Mouse (Mus musculus) CD8-positive naive resting alpha-beta T cell, adult 2 months (primary cell): ENCODE data around the gene Cfap73.
A peak's percentile ranks its signal among the peaks of the same experiment; 100 is the strongest.

Experiments used
- DNase-seq, 2 experiments: peaks; one replicate each; pipeline ENCODE4 v3.0.0; 2022; ENCODE audit warnings: low read depth in 2 of 2, low spot score in 2 of 2

The Cfap73 gene

DNA sequence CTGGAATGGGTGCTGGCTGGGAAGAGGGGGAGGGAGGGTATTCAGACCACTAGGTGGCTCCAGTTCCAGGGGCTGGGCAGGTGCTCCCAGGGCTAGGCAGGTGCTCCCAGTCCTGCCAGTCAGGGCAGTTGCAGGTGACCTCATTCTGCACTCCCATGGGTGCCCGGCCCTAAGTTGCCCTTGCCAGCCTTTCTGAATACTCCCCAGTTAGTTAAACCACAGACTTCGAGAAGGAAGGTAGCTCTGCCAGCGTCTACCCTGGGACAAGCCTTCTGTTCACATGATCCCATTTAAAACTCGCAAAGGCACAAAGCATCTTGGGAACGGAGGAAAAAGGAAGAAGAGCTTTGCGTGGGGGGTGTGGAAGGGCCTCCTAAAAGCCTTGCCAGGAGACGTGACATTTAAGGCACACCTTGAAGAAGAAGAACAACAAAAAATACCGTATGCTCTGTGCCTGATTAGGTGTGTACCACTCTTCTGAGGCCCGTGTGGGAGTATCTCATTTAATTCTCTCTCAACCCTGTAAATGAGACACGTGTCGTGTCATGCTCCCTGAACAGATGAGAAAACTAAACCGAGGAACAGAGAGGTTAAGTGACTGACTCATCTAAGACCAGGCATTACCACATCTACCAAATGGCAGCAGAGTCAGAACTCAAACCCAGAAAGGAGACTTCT lies 13.9 kb upstream of the Cfap73 start:
- DNase-seq = no peak

DNA sequence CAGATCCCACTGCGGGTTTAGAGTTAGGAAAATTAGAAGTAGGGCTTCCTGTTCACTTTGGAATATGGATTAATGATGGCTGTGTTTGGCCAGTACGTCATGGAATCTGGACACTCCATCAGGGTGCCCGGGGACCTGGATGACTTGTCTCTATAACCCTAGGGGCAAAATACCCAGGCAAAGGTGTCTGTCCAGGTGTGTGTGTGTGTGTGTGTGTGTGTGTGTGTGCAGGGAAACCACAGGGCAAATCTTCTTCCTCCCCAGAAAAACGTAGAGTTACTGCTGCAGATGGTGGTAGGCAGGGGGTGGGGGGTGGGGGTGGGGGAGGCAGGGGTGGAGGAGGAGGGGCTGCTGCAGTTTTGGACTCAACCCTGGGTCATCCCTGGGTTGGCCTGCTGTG lies 13.3 kb upstream of the Cfap73 start:
- no peak for DNase-seq

DNA sequence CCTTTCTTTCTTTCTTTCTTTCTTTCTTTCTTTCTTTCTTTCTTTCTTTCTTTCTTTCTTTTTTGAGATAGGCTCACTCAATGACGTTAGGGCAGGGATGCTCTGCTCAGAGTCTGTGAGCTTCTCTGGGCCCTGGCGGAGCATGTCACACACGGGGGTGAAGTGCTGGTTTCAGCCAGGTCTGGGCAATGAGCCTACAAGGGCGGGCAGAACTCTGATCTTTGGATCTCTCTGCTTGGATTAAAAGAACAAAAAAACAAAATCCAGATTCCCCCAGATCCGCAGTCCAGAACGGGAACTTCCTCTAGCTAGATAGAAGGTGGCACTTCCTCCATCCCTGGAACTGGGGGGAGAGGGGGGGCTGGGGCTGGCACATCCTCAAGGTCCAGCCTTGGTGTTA lies 11.8 kb upstream of the Cfap73 start:
- no peak for DNase-seq

DNA sequence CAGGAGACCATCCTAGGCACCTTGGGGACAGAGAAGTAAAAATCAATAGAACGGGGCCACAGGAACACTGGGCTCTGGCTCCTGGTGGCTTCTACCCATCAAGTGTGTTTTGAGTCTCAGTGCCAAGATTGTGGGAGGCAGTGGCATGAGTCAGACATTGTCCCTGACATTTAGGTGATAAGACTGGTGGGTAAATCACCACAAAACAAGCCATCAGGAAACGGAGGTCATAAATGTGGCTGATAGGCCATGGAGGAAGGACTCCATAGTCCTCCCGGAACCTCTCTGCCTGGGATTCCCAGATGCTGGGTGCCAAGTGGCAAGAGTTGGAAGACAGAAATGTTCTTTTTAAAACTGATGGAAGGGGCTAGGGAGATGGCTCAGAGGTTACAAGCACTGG lies 10.2 kb upstream of the Cfap73 start:
- no peak for DNase-seq

DNA sequence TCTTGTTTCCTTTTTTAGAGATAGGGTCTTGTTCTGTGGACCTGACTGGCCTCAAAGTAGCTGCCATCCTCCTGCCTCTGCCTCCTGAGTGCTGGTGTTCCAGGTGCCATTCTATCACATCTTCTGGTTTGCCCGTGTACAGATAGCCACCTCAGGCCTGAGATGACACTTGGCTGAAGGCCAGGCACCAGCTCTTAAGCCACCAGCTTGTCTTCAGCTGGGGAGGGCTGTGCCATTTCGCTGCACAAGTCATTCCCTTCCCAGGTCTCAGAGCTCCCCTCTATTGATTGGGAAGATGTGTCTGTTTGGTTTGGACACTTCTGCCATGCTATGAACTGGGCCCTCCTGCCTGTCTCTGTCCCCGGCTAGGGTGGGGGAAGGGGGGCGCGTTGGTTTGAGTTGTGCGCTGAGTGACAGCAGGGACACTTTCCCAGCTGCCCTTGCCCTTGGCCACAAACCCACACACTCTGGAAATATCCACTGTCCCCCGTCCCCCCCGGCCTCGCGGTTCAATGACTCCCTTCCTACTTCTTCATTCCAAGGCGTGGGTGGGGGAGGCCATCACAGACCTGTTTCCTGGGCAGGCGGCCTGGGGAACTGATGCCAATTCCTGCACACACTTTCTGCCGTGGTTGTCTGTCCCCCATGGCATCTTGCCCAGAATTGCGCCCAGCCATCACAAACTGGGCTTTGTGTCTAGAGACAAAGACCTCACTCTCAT lies 9.5 kb upstream of the Cfap73 start:
- DNase-seq = no peak

DNA sequence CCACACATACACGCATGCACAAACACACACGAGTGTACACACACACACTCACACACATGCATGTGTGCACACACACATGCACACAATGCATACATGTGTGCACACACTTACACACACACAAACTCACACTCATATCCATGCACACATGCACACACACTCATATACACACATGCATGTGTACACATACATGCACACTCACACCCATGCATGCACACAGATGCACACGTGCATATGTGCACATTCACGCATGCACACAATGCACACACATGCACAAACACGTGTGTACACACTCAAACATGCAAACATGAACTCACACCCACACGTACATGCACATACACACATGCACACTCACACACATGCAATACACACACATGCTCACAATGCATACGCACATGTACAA lies 6.1 kb upstream of the Cfap73 start:
- DNase-seq = no peak

DNA sequence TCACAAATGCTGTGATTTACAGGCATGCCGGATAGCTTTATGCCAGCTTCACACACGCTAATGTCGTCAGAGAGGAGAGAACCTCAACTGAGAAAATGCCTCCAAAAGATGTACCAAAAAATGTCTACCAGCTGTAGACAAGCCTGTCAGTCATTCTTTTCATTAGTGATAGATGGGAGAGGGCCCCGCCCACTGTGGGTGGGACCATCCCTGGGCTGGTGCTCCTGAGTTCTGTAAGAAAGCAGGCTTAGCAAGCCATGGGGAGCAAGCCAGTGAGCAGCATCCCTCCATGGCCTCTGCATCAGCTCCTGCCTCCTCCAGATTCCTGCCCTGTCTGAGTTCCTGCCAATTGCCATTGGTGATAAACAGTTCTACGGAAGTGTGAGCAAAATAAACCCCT lies 1.6 kb upstream of the Cfap73 start:
- DNase-seq = no peak

DNA sequence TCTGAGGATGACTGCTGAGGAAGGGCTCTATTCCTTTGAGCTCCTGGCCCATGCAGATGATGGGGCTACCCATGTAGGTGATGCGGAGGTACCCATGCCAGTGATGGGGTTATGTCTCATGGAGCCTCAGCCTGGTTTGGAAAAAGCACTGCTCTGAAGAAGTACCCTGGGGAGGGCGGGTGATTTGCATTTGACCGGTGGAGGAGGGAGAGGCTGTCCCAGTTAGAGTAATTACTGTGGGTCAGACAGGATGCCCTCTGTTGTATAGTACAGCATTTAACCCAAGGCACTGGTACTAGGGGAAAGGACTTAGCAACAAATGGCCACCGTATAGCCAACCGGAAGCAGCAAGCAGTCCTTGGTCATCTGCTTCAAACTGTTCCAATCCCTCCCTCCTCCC lies 825 bp upstream of the Cfap73 start:
- DNase-seq = no peak

DNA sequence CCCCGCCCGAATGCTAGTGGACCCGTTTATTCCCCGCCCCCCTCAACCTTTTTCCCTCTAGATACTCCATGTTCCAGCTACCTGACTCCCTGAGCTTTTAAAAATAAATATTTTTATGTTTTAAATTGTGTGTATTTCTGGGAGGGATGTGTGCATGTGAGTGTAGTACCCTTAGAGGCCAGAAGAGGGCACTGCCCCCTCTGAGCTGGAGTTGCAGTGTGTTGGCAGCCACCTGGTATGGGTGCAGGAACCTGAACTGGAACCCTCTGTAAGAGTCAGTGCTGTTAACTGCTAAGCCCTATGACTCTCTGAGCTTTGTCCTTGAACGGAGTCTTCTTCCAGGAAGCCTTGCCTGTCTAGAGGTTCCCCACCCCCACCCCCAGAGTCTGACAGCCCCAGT lies 2.1 kb downstream of the Cfap73 start:
- DNase-seq = no peak

DNA sequence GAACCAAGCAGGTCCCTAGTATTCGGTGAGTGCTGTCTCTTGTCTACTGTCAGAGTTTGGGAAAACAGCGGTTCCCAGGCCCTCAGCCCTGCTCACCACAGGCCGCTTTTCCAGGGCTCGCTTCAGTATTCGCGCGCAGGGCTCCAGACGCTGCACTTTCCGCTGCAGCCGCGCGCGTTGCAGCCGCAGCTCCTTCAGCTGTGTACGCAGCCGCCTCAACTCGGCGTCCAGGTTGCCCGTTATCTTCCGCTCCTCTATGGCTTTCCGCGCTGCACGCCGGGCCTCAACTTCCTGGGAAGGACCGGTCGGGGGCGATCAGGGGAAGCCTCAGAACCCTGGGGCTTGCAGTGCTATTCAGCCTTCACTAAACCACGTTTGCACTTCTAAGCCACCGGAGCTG lies 2.9 kb downstream of the Cfap73 start:
- no peak for DNase-seq

DNA sequence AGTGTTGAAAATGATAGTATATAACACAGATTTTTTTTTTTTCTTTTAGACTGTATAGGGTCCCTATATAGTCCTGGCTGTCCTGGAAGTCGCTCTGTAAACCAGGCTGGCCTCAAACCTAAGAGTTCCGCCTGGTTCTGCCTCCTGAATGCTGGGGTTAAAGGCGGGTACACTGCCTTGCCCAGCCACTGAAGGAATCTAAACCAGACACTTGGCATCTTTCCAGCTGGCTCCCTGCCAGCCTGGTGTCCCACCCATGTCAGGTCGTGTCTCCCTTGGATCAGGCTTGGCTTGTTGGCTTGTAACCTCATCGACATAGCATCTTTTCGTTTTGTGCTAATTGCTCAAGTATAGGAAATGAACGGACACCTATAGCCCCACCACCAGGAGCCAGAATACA lies 5.4 kb downstream of the Cfap73 start:
- no peak for DNase-seq

DNA sequence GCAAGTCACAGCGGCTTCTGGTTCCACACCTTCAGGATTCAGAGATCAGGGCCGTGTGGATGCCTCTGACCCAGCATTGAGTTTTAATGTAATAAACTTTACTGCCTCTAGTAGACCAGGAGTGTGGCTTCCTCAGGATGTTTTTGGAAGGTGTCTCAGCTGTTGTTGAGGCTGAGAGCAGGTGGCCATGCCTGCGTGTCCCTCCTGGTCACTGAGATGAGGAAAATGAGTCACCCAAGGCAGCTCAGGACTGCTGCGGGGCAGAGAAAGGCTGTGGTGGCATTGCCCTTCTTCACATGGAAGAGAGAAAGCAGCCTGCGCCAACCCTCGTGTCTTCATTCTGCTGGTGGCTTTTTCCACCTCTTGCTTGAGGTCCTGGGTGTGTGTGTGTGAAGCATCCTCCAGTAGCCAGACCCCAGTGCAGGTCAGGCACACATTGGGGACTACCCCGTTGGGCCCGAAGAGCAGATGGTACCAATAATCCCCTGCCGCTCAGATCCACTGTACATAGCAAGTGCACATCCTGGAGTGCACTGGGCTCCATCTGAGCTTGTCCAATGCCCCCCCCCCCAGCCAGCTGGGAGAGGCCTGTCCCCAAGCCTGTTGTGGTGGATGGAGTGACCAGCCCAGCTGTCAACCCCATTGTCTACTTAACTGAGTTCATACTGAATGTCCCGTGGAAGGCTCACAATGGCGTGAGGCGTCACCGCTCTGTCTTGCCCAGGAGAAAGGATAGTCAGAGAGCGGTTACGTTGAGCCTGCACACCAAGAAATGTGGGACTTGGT lies 6.3 kb downstream of the Cfap73 start:
- DNase-seq = no peak

DNA sequence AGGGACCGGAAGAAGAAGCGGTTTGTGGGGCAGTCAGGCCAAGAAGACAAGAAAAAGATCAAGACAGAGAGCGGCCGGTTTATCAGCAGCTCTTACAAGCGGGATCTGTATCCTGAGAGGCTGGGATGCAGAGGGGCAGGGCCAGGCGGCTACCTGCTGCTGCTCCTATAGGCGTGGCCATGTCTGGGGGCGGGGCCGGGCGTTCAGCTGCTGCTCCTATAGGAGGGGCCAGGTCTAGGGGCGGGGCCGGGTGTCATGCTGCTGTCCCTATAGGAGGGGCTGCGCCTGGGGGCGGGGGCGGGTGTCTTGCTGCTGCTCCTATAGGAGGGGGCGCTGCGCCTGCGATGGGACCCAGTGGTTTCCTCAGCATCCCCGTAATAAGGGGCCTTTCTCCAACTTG lies 7.6 kb downstream of the Cfap73 start:
- no peak for DNase-seq

DNA sequence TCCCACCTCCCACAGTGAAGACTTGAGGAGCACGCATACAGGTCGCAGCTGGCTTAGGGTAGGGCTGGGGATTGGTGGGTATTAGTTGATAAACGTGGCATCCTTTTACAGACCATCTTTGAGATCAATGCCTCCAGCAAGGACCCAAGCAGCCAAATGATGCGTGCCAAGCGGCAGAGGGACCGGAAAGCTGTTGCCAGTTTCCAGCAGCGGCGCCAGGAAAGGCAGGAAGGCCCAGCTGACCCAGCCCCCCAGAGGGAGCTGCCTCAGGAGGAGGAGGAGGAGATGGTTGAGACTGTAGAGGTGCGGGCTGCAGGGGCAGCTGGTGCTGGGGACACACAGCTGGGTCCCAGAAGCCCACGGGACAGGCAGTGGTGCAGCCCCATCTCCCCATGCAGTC lies 9.6 kb downstream of the Cfap73 start:
- no peak for DNase-seq

DNA sequence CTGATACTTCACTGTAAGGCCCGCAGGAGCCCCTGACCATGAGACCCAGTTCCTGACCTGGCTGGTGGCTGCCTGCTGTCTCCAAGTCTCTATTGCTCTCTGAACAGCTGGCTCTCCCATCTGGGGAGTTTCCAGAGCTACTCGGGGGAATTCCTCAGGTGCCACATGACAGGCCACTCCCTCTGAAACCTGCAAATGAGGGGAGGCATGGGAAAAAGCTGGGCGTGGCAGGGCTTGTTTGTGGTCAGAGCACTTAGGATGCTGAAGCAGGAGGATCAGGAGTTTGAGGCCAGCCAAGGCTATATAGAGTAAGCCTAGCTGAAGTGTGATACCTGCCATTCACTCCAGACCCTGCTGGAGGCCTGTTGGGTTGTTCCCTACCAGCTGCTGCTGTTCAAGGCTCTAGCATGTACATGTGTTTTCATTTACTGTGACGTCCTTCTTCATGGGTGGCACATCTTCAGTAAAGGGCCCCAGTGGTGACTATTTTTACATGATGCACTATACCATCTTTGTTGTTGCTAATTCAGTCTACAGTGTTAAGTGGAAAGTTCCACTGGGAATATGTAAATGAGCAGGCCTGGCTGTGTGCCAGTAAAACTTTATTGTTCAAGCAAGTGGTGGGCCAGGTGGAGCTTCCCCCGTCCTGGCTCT lies 11.7 kb downstream of the Cfap73 start:
- no peak for DNase-seq

DNA sequence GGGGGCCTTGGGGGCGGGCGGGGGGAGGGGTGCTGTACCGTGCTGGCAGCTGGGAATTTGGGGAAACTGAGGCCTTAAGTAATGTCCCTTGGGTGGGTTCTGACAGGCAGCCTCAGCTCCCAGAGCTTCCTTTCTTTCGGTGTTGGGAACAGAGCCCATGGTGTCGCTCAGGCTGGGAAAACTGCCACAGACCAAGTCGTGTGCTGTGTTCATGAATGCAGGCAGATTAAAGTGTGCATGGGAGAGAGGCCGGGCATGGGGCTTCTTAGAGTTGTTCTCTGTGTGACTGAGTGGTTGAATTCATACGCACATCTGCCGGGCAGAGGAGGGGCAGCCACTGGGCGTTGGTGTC lies 12.2 kb downstream of the Cfap73 start:
- DNase-seq = no peak

DNA sequence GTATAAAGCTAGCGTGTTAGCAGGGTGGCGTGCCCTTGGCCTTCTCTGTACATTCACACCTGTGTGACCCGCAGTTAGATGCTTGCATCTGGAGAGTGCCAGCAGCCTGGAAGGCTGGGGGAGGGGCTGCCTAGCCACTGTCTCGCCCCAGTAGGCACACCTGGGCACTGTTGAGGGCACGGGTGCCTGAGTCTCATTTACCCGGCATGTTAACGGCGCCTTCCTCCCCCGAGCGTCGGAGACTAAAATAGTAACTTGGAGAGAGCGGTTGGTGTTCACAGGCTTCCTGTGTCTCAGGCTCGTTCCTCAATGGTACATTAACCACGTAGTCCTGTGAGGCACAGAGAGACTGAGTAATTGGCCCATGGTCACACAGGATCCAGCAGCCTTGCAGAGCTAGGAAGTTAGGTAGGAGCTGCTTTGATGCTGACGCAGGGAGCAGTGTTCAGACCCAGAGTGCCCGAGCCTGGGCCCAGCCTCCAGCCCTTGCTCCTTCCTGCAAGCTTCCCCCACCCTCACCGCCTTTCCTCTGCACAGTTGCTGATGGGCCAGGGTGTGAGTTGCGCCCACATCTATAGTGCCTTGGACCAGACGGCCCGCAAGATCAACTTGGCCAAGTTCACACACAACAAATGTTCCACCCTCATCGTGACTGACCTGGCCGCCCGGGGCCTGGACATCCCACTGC lies 12.8 kb downstream of the Cfap73 start:
- no peak for DNase-seq

DNA sequence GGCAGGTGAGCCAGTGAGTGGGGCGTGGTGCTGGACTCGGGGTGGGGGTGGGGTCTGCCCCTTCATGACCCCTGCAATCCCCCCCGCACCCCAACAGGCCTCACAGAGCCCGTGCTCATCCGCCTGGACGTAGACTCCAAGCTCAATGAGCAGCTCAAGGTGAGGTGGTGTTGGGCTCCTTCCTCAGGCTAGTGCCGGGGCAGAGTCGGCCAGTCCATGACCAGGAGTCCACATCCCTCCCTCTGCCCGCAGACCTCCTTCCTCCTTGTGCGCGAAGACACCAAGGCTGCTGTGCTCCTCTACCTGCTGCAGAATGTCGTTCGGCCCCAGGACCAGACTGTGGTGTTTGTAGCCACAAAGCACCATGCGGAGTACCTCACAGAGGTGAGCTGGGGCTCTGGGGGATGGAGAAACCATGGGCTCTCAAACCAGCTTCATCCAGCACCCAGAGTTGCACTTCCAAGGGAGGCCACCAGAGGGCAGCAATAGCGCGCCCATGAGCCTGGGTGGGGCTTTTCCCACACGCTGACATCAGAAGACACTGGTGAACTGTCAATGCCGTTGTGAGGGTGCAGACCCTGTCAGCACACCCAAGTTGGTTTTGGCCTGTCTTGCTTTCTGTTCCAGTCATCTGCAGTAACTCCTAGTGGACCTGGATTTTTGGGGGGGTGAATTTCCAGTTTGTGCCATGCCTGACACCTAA lies 13.5 kb downstream of the Cfap73 start:
- DNase-seq = peak; percentile 92 to 95

DNA sequence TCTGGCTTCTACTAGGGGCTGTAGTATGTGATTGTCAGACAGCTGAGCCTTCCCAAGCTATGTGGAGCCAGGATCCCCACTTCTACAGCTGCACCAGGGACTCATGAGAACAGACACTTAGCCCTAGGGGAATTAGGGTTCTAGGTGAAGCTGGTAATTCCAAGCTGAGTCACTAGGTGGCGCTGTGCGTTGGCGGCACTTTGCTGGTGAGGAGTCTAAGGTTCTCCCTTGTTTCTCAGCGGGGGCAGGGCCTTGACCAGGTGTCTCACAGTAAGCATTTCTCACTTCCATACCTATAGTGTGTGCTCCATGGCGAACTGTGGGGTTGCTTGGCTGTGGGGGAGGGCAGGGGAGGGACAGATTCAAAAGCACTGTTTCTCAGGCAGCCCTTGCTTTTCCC lies 14.8 kb downstream of the Cfap73 start:
- peak; percentile 70 to 76 for DNase-seq

DNA sequence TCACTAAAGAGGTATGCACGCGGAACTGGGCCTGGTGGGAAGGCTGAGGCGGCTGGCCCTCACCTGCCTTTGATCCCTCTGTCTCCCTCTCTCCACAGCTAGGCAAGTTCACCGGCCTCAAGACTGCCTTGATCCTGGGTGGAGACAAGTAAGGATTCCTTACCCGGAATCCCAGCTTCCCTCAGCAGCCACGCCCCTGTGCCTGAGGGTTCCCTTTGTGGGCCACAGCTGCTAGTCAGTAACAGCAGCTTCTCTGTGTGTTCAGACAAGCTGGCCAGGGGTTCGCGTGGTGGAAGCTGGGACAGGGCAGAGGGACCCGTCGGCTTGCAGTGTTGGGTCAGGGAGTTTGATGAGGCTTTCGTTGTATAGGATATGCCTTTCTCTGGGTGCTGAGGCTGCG lies 15.3 kb downstream of the Cfap73 start:
- no peak for DNase-seq

DNA sequence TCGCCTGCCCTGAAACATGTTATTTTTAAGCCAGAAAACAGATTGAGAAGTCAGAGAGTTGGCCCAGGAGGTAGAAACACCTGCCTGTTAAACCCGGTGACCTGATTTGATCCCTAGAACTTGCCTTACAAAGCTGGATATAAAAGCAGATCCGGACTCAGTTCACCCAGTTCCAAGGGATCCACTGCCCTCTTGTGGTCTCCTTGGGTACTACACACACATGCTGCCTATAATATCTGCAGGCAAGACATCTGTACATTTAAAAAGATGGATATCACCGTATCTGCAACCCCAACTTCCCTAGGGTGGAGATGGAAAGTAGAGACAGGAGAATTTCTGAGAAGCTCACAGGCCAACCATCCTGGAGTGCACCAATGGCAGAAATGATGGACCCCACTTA lies 18.1 kb downstream of the Cfap73 start:
- DNase-seq = peak; percentile 53 to 71
